Mouse (Mus musculus) fat pad, adult 2 months (tissue): ENCODE results near the gene Irak2.

Experiments used
- DNase-seq: peaks from one replicate; pipeline ENCODE4 v3.0.0-alpha.2; 2011; ENCODE audit warnings: low read depth, low spot score; ENCODE audit errors: extremely low read depth

The Irak2 gene

GRCm38 (mm10) chr6:113639201-113639600, 934 bp downstream of the Irak2 start:
- no peak for DNase-seq

- DNase-seq: no peak
These were observed 4.3 kb downstream of the Irak2 start for GRCm38 (mm10) chr6:113642605-113643004.

GRCm38 (mm10) chr6:113643021-113643420, 4.8 kb downstream of the Irak2 start:
- DNase-seq: no peak

- DNase-seq: no peak
These were observed 5.7 kb downstream of the Irak2 start for GRCm38 (mm10) chr6:113643967-113644366.

- DNase-seq: no peak
These were observed 6.5 kb downstream of the Irak2 start for GRCm38 (mm10) chr6:113644808-113645207.

- DNase-seq: no peak
These were observed 11.3 kb downstream of the Irak2 start for GRCm38 (mm10) chr6:113649346-113650196.

GRCm38 (mm10) chr6:113650197-113650640, 12.0 kb downstream of the Irak2 start:
- DNase-seq: no peak

- no peak for DNase-seq
These were observed 13.4 kb downstream of the Irak2 start for GRCm38 (mm10) chr6:113651626-113652025.

GRCm38 (mm10) chr6:113653551-113653950, 15.3 kb downstream of the Irak2 start:
- DNase-seq: no peak

- DNase-seq: no peak
These were observed 15.8 kb downstream of the Irak2 start for GRCm38 (mm10) chr6:113654102-113654501.

- DNase-seq: no peak
These were observed 16.6 kb downstream of the Irak2 start for GRCm38 (mm10) chr6:113654753-113655397.

GRCm38 (mm10) chr6:113655475-113655874, 17.2 kb downstream of the Irak2 start:
- no peak for DNase-seq

- DNase-seq: peak; percentile 80
These were observed 18.6 kb downstream of the Irak2 start for GRCm38 (mm10) chr6:113656847-113657246.

- no peak for DNase-seq
These were observed 20.0 kb downstream of the Irak2 start for GRCm38 (mm10) chr6:113658226-113658625.

- no peak for DNase-seq
These were observed 21.6 kb downstream of the Irak2 start for GRCm38 (mm10) chr6:113659648-113660491.

GRCm38 (mm10) chr6:113660492-113661352, 22.5 kb downstream of the Irak2 start:
- no peak for DNase-seq

GRCm38 (mm10) chr6:113661353-113662241, 23.3 kb downstream of the Irak2 start:
- no peak for DNase-seq

- no peak for DNase-seq
These were observed 24.9 kb downstream of the Irak2 start for GRCm38 (mm10) chr6:113662964-113663700.

- no peak for DNase-seq
These were observed 26.0 kb downstream of the Irak2 start for GRCm38 (mm10) chr6:113664305-113664704.
